Mouse (Mus musculus) lung, adult 2 months (tissue): ENCODE data around the gene Cdc25b.

Experiments used
- CTCF ChIP-seq: fragments of 200-500 bp; IDR thresholded peaks from 2 replicates; pipeline ENCODE4 v1.5.1; 2011; ENCODE audit warnings: mild to moderate bottlenecking, low read length, control low read depth; ENCODE audit not compliant: insufficient read depth
- POLR2A ChIP-seq: fragments of 200-500 bp; IDR thresholded peaks from 2 replicates; pipeline ENCODE4 v1.6.1; 2011; ENCODE audit warnings: low read depth, mild to moderate bottlenecking, control low read depth, low read length, borderline replicate concordance; ENCODE audit errors: extremely low read depth

- TF ChIP-seq CTCF (no peak), POLR2A (no peak)
Measured at GRCm38 (mm10) chr2:131190344-131191004, 3.7 kb downstream of the Cdc25b start.
